Mouse (Mus musculus): ENCODE results near the gene Triobp. TPM values are rescaled to one million over a fixed set of nuclear protein-coding genes. Genes with fewer than 3 reads are reported as not detected.
"Not testable (repeated sequence)": the region's sequence is repeated elsewhere in the genome, so short reads cannot be mapped to it uniquely, and the experiment has no call there.

Gene Triobp
- polyA plus RNA-seq, 1 experiment, result 32.9 TPM

DNA sequence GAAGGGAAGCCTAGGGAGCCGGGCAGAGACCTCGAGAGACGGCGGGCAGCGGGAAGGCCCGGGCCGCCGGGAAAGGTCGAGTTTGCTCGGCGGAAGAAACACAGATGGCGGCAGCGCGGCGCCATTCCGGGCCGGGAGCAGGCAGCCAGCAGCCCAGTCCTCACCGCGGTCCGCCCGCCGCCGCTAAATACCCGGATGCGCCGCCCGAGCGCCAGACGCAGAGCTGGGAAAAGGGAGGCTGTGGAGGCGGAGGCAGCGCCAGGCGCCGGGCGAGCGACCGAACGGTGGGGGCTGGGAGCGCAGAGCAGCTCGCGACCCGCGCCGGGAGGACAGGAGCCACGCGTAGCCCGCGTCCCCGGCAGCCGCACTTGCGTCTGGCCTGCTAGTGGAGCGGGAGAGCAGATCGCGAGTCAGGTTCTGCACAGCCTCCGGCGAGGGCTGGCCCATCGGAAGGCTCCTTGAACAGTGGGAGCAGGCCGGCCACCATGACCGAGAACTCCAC, 80.8 kb downstream of the Triobp start, which contains the start of gene H1f0:
Gene H1f0 (plus strand): TSS at position 214 of the 502 bp plus-strand sequence.
- WGBS, result under 1% methylated on average over 58 of the region's 58 CpGs
- Histone ChIP-seq H3K4me3 (replicated peaks; ENCODE audit: control insufficient read depth, low read depth, low read length) (peak within 1 kb of the TSS; percentile 70), H3K27ac (ENCODE audit: control insufficient read depth, insufficient read depth, low read depth, low read length, poor library complexity) (peak within 1 kb of the TSS; percentile 77), H3K4me1 (ENCODE audit: control insufficient read depth, insufficient read depth, low read length) (no peaks in the 10 kb centered on the region; the same call in 1 of the 2 replicates)
- TF ChIP-seq POLR2A (IDR thresholded peaks at IDR 0.05; ENCODE audit: borderline replicate concordance, control insufficient read depth, low read depth, low read length), result peak; percentile 65; the same call in 1 of the 2 replicates
- no peak for TF ChIP-seq CTCF (IDR thresholded peaks at IDR 0.05; ENCODE audit: control insufficient read depth, insufficient read depth, low read length)

DNA sequence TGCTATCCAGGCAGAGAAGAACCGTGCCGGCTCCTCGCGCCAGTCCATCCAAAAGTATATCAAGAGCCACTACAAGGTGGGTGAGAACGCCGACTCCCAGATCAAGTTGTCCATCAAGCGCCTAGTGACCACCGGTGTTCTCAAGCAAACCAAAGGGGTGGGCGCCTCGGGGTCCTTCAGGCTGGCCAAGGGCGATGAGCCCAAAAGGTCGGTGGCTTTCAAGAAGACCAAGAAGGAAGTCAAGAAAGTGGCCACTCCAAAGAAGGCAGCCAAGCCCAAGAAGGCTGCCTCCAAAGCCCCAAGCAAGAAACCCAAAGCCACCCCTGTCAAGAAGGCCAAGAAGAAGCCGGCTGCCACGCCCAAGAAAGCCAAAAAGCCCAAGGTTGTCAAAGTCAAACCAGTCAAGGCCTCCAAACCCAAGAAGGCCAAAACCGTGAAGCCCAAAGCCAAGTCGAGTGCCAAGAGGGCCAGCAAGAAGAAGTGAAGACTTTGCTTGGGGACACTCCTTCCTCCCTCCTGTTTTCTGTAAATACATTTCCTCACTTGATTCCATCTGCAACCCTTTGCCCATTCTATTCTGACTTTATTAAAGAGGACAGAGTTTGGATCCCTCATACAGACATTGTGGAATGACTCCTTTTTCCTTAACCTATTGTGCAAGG, 81.4 kb downstream of the Triobp start:
- H3K27ac ChIP-seq (ENCODE audit: control insufficient read depth, insufficient read depth, low read depth, low read length, poor library complexity), result peak overlapping the region; percentile 77
- TF ChIP-seq POLR2A (IDR thresholded peaks at IDR 0.05; ENCODE audit: borderline replicate concordance, control insufficient read depth, low read depth, low read length) (no peak), CTCF (IDR thresholded peaks at IDR 0.05; ENCODE audit: control insufficient read depth, insufficient read depth, low read length) (no peak)
- 29% methylated on average over 16 of the region's 16 CpGs for WGBS
- H3K4me1 ChIP-seq (ENCODE audit: control insufficient read depth, insufficient read depth, low read length), result no peaks in the 10 kb centered on the region; the same call in 1 of the 2 replicates
- peak overlapping the region; percentile 70 for H3K4me3 ChIP-seq (replicated peaks; ENCODE audit: control insufficient read depth, low read depth, low read length)

- no peak overlapping the region for H3K27ac ChIP-seq (ENCODE audit: control insufficient read depth, insufficient read depth, low read depth, low read length, poor library complexity)
- H3K4me1 ChIP-seq (ENCODE audit: control insufficient read depth, insufficient read depth, low read length), result no peaks in the 10 kb centered on the region; the same call in 1 of the 2 replicates
- no peak for TF ChIP-seq CTCF (IDR thresholded peaks at IDR 0.05; ENCODE audit: control insufficient read depth, insufficient read depth, low read length)
- no peak for TF ChIP-seq POLR2A (IDR thresholded peaks at IDR 0.05; ENCODE audit: borderline replicate concordance, control insufficient read depth, low read depth, low read length)
- 7% methylated on average over 11 of the region's 11 CpGs for WGBS
- H3K4me3 ChIP-seq (replicated peaks; ENCODE audit: control insufficient read depth, low read depth, low read length), result peak overlapping the region; percentile 25
Observed at GRCm38 (mm10) chr15:79029519-79030241, 82.2 kb downstream of the Triobp start.

DNA sequence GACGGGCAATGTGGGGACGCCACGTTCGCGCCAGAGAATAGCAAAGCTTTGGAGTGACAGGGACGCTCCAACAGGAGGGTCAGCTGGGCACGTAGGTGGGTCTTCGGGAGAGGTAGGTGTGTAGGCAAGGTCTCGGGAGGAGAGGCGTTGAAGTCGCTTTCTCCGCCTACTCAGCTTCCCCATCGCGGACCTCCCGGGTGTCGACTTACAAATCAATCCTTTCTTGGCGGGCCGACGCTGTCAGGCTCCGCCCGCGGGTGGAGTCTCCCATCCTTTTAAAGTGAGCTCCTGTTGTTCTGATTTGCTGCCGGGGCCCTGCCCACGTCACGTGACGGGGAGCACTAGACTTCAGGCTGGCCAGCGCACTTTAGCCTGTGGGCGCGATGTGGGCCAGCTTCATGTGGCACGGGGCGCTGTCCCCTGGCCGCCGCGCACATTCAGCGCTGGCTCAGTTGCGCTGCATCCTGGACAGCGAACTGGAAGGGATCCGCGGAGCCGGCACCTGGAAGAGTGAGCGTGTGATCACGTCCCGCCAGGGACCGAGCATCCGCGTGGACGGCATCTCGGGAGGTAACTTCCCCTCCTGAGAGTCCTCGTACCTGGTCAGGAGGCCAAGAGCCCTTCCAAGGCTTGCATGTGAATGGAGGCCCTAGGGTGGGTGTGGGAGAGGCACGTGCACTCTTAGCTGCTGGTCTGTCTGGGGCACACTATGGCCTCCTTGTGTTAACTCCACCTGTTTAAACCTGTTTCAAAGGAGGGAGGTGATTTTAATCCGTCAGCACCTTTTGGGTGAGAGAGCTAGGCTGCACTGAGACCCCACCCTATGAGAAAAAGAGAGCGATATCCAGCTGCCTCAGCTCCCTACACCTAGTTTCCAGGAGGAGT, 83.3 kb downstream of the Triobp start:
- no peak for TF ChIP-seq CTCF (IDR thresholded peaks at IDR 0.05; ENCODE audit: control insufficient read depth, insufficient read depth, low read length)
- TF ChIP-seq POLR2A (IDR thresholded peaks at IDR 0.05; ENCODE audit: borderline replicate concordance, control insufficient read depth, low read depth, low read length), result peak; percentile 53; the same call in 1 of the 2 replicates
- H3K4me1 ChIP-seq (ENCODE audit: control insufficient read depth, insufficient read depth, low read length), result no peaks in the 10 kb centered on the region; the same call in 1 of the 2 replicates
- H3K4me3 ChIP-seq (replicated peaks; ENCODE audit: control insufficient read depth, low read depth, low read length), result peak overlapping the region; percentile 57
- no peak overlapping the region for H3K27ac ChIP-seq (ENCODE audit: control insufficient read depth, insufficient read depth, low read depth, low read length, poor library complexity)
- WGBS, result 4% methylated on average over 52 of the region's 52 CpGs

- not testable (repeated sequence) for H3K4me3 ChIP-seq (replicated peaks; ENCODE audit: control insufficient read depth, low read depth, low read length); H3K27ac ChIP-seq (ENCODE audit: control insufficient read depth, insufficient read depth, low read depth, low read length, poor library complexity); H3K4me1 ChIP-seq (ENCODE audit: control insufficient read depth, insufficient read depth, low read length)
- WGBS, result 83% methylated on average over 5 of the region's 5 CpGs
Observed at GRCm38 (mm10) chr15:79031908-79032307, 84.4 kb downstream of the Triobp start.

- 8% methylated on average over 14 of the region's 14 CpGs for WGBS
- no peaks in the 10 kb centered on the region; the same call in 1 of the 2 replicates for H3K4me1 ChIP-seq (ENCODE audit: control insufficient read depth, insufficient read depth, low read length)
- no peak overlapping the region for H3K27ac ChIP-seq (ENCODE audit: control insufficient read depth, insufficient read depth, low read depth, low read length, poor library complexity)
- H3K4me3 ChIP-seq (replicated peaks; ENCODE audit: control insufficient read depth, low read depth, low read length), result no peak overlapping the region
- TF ChIP-seq POLR2A (IDR thresholded peaks at IDR 0.05; ENCODE audit: borderline replicate concordance, control insufficient read depth, low read depth, low read length), result no peak
- peak; percentile 83 for TF ChIP-seq CTCF (IDR thresholded peaks at IDR 0.05; ENCODE audit: control insufficient read depth, insufficient read depth, low read length)
Observed at GRCm38 (mm10) chr15:79037913-79038328, 90.4 kb downstream of the Triobp start.

DNA sequence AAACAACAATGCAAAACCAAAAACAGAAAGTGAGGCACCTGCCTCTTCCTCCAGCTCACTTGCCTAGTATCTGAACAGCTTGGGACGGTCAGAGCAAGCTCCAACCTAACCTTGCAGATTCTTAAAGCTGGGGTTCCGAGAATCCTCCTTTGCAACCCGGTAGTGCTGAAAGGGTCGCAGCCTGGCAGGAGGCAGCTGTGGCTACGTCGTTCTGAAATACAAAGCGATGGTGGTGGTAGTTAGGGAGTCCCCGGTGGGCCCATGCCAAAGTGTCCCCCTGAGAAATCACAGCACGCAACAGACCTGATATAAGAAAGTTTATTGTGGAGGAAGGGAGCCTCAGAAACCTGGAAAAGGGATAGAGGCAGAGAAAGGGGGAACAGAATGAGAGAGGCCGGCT, 90.8 kb downstream of the Triobp start:
- WGBS, result 66% methylated on average over 10 of the region's 10 CpGs
- Histone ChIP-seq H3K4me3 (replicated peaks; ENCODE audit: control insufficient read depth, low read depth, low read length) (no peak overlapping the region), H3K27ac (ENCODE audit: control insufficient read depth, insufficient read depth, low read depth, low read length, poor library complexity) (no peak overlapping the region), H3K4me1 (ENCODE audit: control insufficient read depth, insufficient read depth, low read length) (no peaks in the 10 kb centered on the region; the same call in 1 of the 2 replicates)
- no peak for TF ChIP-seq CTCF (IDR thresholded peaks at IDR 0.05; ENCODE audit: control insufficient read depth, insufficient read depth, low read length)
- no peak for TF ChIP-seq POLR2A (IDR thresholded peaks at IDR 0.05; ENCODE audit: borderline replicate concordance, control insufficient read depth, low read depth, low read length)
